Mouse (Mus musculus): ENCODE data around the gene Dhcr24.

Gene Dhcr24

GRCm38 (mm10) chr4:106560213-106560845 is 509 bp upstream of the Dhcr24 start:
- no peak for DNase-seq (ENCODE audit: low spot score in 2 of 2)

GRCm38 (mm10) chr4:106562006-106562405 is 1.2 kb downstream of the Dhcr24 start:
- DNase-seq (ENCODE audit: low spot score in 2 of 2), result no peak

GRCm38 (mm10) chr4:106562837-106563790 is 2.3 kb downstream of the Dhcr24 start:
- DNase-seq (ENCODE audit: low spot score in 2 of 2), result no peak

GRCm38 (mm10) chr4:106564161-106564560 is 3.3 kb downstream of the Dhcr24 start:
- no peak for DNase-seq (ENCODE audit: low spot score in 2 of 2)

- no peak for DNase-seq (ENCODE audit: low spot score in 2 of 2)
These were observed 8.8 kb downstream of the Dhcr24 start for GRCm38 (mm10) chr4:106569680-106570079.

- no peak for DNase-seq (ENCODE audit: low spot score in 2 of 2)
These were observed 10.4 kb downstream of the Dhcr24 start for GRCm38 (mm10) chr4:106571081-106571724.

GRCm38 (mm10) chr4:106575022-106575421 is 14.2 kb downstream of the Dhcr24 start:
- DNase-seq (ENCODE audit: low spot score in 2 of 2), result no peak

- DNase-seq (ENCODE audit: low spot score in 2 of 2), result no peak
These were observed 16.7 kb downstream of the Dhcr24 start for GRCm38 (mm10) chr4:106577511-106577910.

GRCm38 (mm10) chr4:106581176-106581864 is 20.5 kb downstream of the Dhcr24 start:
- DNase-seq (ENCODE audit: low spot score in 2 of 2), result no peak

GRCm38 (mm10) chr4:106581865-106582204 is 21.0 kb downstream of the Dhcr24 start:
- no peak for DNase-seq (ENCODE audit: low spot score in 2 of 2)

GRCm38 (mm10) chr4:106582428-106583153 is 21.8 kb downstream of the Dhcr24 start:
- DNase-seq (ENCODE audit: low spot score in 2 of 2), result no peak

- no peak for DNase-seq (ENCODE audit: low spot score in 2 of 2)
These were observed 23.8 kb downstream of the Dhcr24 start for GRCm38 (mm10) chr4:106584665-106585064.

GRCm38 (mm10) chr4:106587075-106587474 is 26.2 kb downstream of the Dhcr24 start:
- no peak for DNase-seq (ENCODE audit: low spot score in 2 of 2)

- no peak for DNase-seq (ENCODE audit: low spot score in 2 of 2)
These were observed 29.3 kb downstream of the Dhcr24 start for GRCm38 (mm10) chr4:106590142-106590541.

- no peak for DNase-seq (ENCODE audit: low spot score in 2 of 2)
These were observed 30.0 kb downstream of the Dhcr24 start for GRCm38 (mm10) chr4:106590871-106591270.

- no peak for DNase-seq (ENCODE audit: low spot score in 2 of 2)
These were observed 32.8 kb downstream of the Dhcr24 start for GRCm38 (mm10) chr4:106593636-106594035.

GRCm38 (mm10) chr4:106596200-106596599 is 35.4 kb downstream of the Dhcr24 start:
- DNase-seq (ENCODE audit: low spot score in 2 of 2), result no peak

GRCm38 (mm10) chr4:106597055-106597454 is 36.2 kb downstream of the Dhcr24 start:
- no peak for DNase-seq (ENCODE audit: low spot score in 2 of 2)

- no peak for DNase-seq (ENCODE audit: low spot score in 2 of 2)
These were observed 36.9 kb downstream of the Dhcr24 start for GRCm38 (mm10) chr4:106597741-106598140.

GRCm38 (mm10) chr4:106599415-106599814 is 38.6 kb downstream of the Dhcr24 start:
- DNase-seq (ENCODE audit: low spot score in 2 of 2), result no peak

- no peak for DNase-seq (ENCODE audit: low spot score in 2 of 2)
These were observed 39.9 kb downstream of the Dhcr24 start for GRCm38 (mm10) chr4:106600770-106601169.
